Mouse (Mus musculus): ENCODE results near the gene Polr2f.

GRCm38 (mm10) chr15:79100391-79100790 lies 40.4 kb upstream of the Polr2f start:
- TF ChIP-seq CTCF (IDR thresholded peaks at IDR 0.05; ENCODE audit: control insufficient read depth, insufficient read depth, insufficient read length) (no peak), USF1 (IDR thresholded peaks at IDR 0.05; ENCODE audit: low read depth) (no peak), CEBPB (IDR thresholded peaks at IDR 0.05; ENCODE audit: low read depth) (no peak), MYOG (IDR thresholded peaks at IDR 0.05; ENCODE audit: control insufficient read depth, extremely low read depth, insufficient read length) (no peak), MYOD1 (IDR thresholded peaks at IDR 0.05; ENCODE audit: control insufficient read depth, insufficient read length, low read depth) (no peak), MAX (IDR thresholded peaks at IDR 0.05) (no peak)
